Mouse (Mus musculus) megakaryocyte, embryonic 14.5 days (primary cell): ENCODE data around the gene Vps52. TPM values are rescaled to one million over a fixed set of nuclear protein-coding genes. Genes with fewer than 3 reads are reported as not detected.
"Not testable (repeated sequence)": the region's sequence is repeated elsewhere in the genome, so short reads cannot be mapped to it uniquely, and the experiment has no call there.

Experiments used
- H3K27me3 ChIP-seq: replicated peaks from 2 replicates; pipeline ENCODE3; 2012; ENCODE audit warnings: inconsistent platforms
- H3K36me3 ChIP-seq: replicated peaks from 2 replicates; pipeline ENCODE3; 2012; ENCODE audit warnings: low read length, inconsistent platforms, mixed read lengths
- H3K4me1 ChIP-seq: 2 replicates; pipeline ENCODE4 v1.6.1; 2012; ENCODE audit warnings: inconsistent platforms
- H3K4me3 ChIP-seq: replicated peaks from 2 replicates; pipeline ENCODE3; 2012; ENCODE audit warnings: moderate library complexity, mild to moderate bottlenecking, inconsistent platforms
- H3K9me3 ChIP-seq: 2 replicates; pipeline ENCODE4 v1.6.1; 2012; ENCODE audit warnings: inconsistent platforms
- FLI1 ChIP-seq: IDR thresholded peaks from 2 replicates; pipeline ENCODE4 v1.6.1; 2012; ENCODE audit warnings: low read length, inconsistent platforms, mixed read lengths
- GATA1 ChIP-seq: IDR thresholded peaks from 3 replicates; pipeline ENCODE4 v1.6.1; 2012; ENCODE audit warnings: mixed read lengths, low read length, inconsistent platforms, borderline replicate concordance
- polyA plus RNA-seq: library from polyadenylated mRNA; stranded (reverse); fragments of >175 nt; gene quantifications from 2 replicates; pipeline ENCODE4 v1.2.3, GENCODE M21; 2012; ENCODE audit warnings: low replicate concordance; ENCODE audit not compliant: insufficient read depth

The Vps52 gene
- polyA plus RNA-seq, 1 experiment: 75.8 TPM

- Histone ChIP-seq H3K9me3 (peaks cover 5% of the 10 kb centered on the region; the same call in 1 of the 2 replicates), H3K4me1 (peaks cover 6% of the 10 kb centered on the region; the same call in 1 of the 2 replicates), H3K27me3 (no peaks in the 10 kb centered on the region), H3K4me3 (peak within 1 kb of the TSS; percentile 92), H3K36me3 (peaks cover 17% of the 10 kb centered on the region)
- no peak for TF ChIP-seq GATA1
These were observed 44.5 kb downstream of the Vps52 start, which contains the start of gene H2-K1 for GRCm38 (mm10) chr17:34000150-34000537. Gene H2-K1, minus strand, starts transcription at chr17:34000347.

GRCm38 (mm10) chr17:34000796-34001195 is 45.2 kb downstream of the Vps52 start:
- peak overlapping the region; percentile 92 for H3K4me3 ChIP-seq
- not testable (repeated sequence) for H3K9me3 ChIP-seq, H3K27me3 ChIP-seq, H3K4me1 ChIP-seq
- H3K36me3 ChIP-seq: peaks cover 13% of the 10 kb centered on the region

GRCm38 (mm10) chr17:34003426-34003825 is 47.8 kb downstream of the Vps52 start:
- Histone ChIP-seq H3K9me3 (peaks cover 8% of the 10 kb centered on the region), H3K4me1 (peaks cover 3% of the 10 kb centered on the region; the same call in 1 of the 2 replicates), H3K4me3 (no peak overlapping the region), H3K27me3 (peaks cover 2% of the 10 kb centered on the region), H3K36me3 (no peaks in the 10 kb centered on the region)
- TF ChIP-seq GATA1 (no peak), FLI1 (no peak)

- TF ChIP-seq GATA1 (no peak), FLI1 (no peak)
These were observed 51.0 kb downstream of the Vps52 start for GRCm38 (mm10) chr17:34006570-34006969.

GRCm38 (mm10) chr17:34010156-34010555 is 54.5 kb downstream of the Vps52 start:
- peaks cover 5% of the 10 kb centered on the region for H3K27me3 ChIP-seq
- H3K4me1 ChIP-seq: peaks cover 12% of the 10 kb centered on the region
- no peak for TF ChIP-seq GATA1
- no peaks in the 10 kb centered on the region for H3K36me3 ChIP-seq
- H3K4me3 ChIP-seq: no peak overlapping the region
- H3K9me3 ChIP-seq: peaks cover 13% of the 10 kb centered on the region

More at GRCm38 (mm10) chr17:34006570-34006969, 51.0 kb downstream of the Vps52 start:
- Histone ChIP-seq H3K36me3 (no peaks in the 10 kb centered on the region), H3K9me3 (peaks cover 8% of the 10 kb centered on the region), H3K4me1 (peaks cover 7% of the 10 kb centered on the region; the same call in 1 of the 2 replicates), H3K27me3 (peaks cover 5% of the 10 kb centered on the region), H3K4me3 (no peak overlapping the region)

GRCm38 (mm10) chr17:34013436-34013835 is 57.8 kb downstream of the Vps52 start:
- H3K27me3 ChIP-seq: peaks cover 3% of the 10 kb centered on the region
- H3K36me3 ChIP-seq: no peaks in the 10 kb centered on the region
- TF ChIP-seq FLI1: no peak
- no peak for TF ChIP-seq GATA1
- peaks cover 9% of the 10 kb centered on the region; the same call in 1 of the 2 replicates for H3K9me3 ChIP-seq
- peaks cover 12% of the 10 kb centered on the region for H3K4me1 ChIP-seq
- H3K4me3 ChIP-seq: no peak overlapping the region

Other genes starting within 250 kb of the Vps52 start
- 77.9 and 126 TPM in 2 replicates for gene March2, start 237.1 kb upstream of the Vps52 start, polyA plus RNA-seq
- 140 and 309 TPM in 2 replicates for gene Rab11b, start 195.3 kb upstream of the Vps52 start, polyA plus RNA-seq
- gene Angptl4, start 174.0 kb upstream of the Vps52 start, polyA plus RNA-seq: 0.59 and 1.5 TPM in 2 replicates
- 3.8 and 3.9 TPM in 2 replicates for gene Kank3, start 145.3 kb upstream of the Vps52 start, polyA plus RNA-seq
- gene Rps28, start 131.2 kb upstream of the Vps52 start, polyA plus RNA-seq: 840 and 6,431 TPM in 2 replicates
- gene Ndufa7, start 131.2 kb upstream of the Vps52 start, polyA plus RNA-seq: 1,277 and 1,645 TPM in 2 replicates
- 16.0 and 94.0 TPM in 2 replicates for gene Cd320, start 112.7 kb upstream of the Vps52 start, polyA plus RNA-seq
- not detected in 2 replicates for gene Gm7029, start 82.0 kb upstream of the Vps52 start, polyA plus RNA-seq
- gene Kifc1, start 65.2 kb upstream of the Vps52 start, polyA plus RNA-seq: 9.8 and 31.7 TPM in 2 replicates
- gene Platr17, start 50.7 kb upstream of the Vps52 start, polyA plus RNA-seq: not detected in 2 replicates
- 11.0 and 20.0 TPM in 2 replicates for gene Daxx, start 46.4 kb upstream of the Vps52 start, polyA plus RNA-seq
- gene Tapbp, start 39.9 kb upstream of the Vps52 start, polyA plus RNA-seq: 362 and 606 TPM in 2 replicates
- gene Zbtb22, start 39.9 kb upstream of the Vps52 start, polyA plus RNA-seq: 45.3 and 51.7 TPM in 2 replicates
- gene Rgl2, start 26.3 kb upstream of the Vps52 start, polyA plus RNA-seq: 90.4 and 221 TPM in 2 replicates
- 39.4 and 269 TPM in 2 replicates for gene Pfdn6, start 15.5 kb upstream of the Vps52 start, polyA plus RNA-seq
- 58.7 and 64.2 TPM in 2 replicates for gene Wdr46, start 15.2 kb upstream of the Vps52 start, polyA plus RNA-seq
- gene B3galt4, start 4.3 kb upstream of the Vps52 start, polyA plus RNA-seq: 15.5 and 19.7 TPM in 2 replicates
- gene Rps18, start 189 bp downstream of the Vps52 start, polyA plus RNA-seq: 17.5 and 129 TPM in 2 replicates
- 144 and 307 TPM in 2 replicates for gene H2-K1, start 44.5 kb downstream of the Vps52 start, polyA plus RNA-seq
- 5.3 and 24.9 TPM in 2 replicates for gene Ring1, start 68.9 kb downstream of the Vps52 start, polyA plus RNA-seq
- gene H2-Ke6, start 72.2 kb downstream of the Vps52 start, polyA plus RNA-seq: 12.4 and 22.2 TPM in 2 replicates
- gene Slc39a7, start 75.9 kb downstream of the Vps52 start, polyA plus RNA-seq: 63.6 and 95.7 TPM in 2 replicates
- 66.5 and 117 TPM in 2 replicates for gene Rxrb, start 76.0 kb downstream of the Vps52 start, polyA plus RNA-seq
- gene Col11a2, start 83.6 kb downstream of the Vps52 start, polyA plus RNA-seq: 19.6 and 36.5 TPM in 2 replicates
- gene H2-Oa, start 136.5 kb downstream of the Vps52 start, polyA plus RNA-seq: 9.5 and 12.1 TPM in 2 replicates
- 19.3 and 32.1 TPM in 2 replicates for gene H2-DMa, start 163.7 kb downstream of the Vps52 start, polyA plus RNA-seq
- gene Brd2, start 166.8 kb downstream of the Vps52 start, polyA plus RNA-seq: 174 and 242 TPM in 2 replicates
- 1.5 TPM in 1 of 2 replicates, not detected in the other for gene H2-DMb2, start 187.5 kb downstream of the Vps52 start, polyA plus RNA-seq
- 1.1 TPM in 1 of 2 replicates, not detected in the other for gene H2-DMb1, start 197.3 kb downstream of the Vps52 start, polyA plus RNA-seq
- gene Tap1, start 231.7 kb downstream of the Vps52 start, polyA plus RNA-seq: 27.1 and 27.9 TPM in 2 replicates
- 15.3 and 32.2 TPM in 2 replicates for gene Psmb9, start 232.0 kb downstream of the Vps52 start, polyA plus RNA-seq
- 16.6 and 74.9 TPM in 2 replicates for gene Psmb8, start 241.9 kb downstream of the Vps52 start, polyA plus RNA-seq
- 87.3 and 103 TPM in 2 replicates for gene Tap2, start 247.7 kb downstream of the Vps52 start, polyA plus RNA-seq